Mouse (Mus musculus): Measurements from ENCODE around the gene Stpg3. TPM values are rescaled to one million over a fixed set of nuclear protein-coding genes. Genes with fewer than 3 reads are reported as not detected.

Gene Stpg3
- 1 to 10 TPM in 1 of 2 experiments, under 1 TPM in 1; 0.29 to 1.4 TPM for polyA plus RNA-seq (2017; shearing (Covaris generic))

GRCm38 (mm10) chr2:25214444-25214843 lies at the start of gene Stpg3:
Gene Stpg3 (minus strand): TSS chr2:25214637.

GRCm38 (mm10) chr2:25262291-25262767 lies 47.9 kb upstream of the Stpg3 start, which contains the start of gene Tprn:
Gene Tprn (plus strand): TSS chr2:25262618.

GRCm38 (mm10) chr2:25255284-25255779 lies 40.9 kb upstream of the Stpg3 start, which contains the start of gene Tmem203:
Gene Tmem203 (plus strand): TSS chr2:25255439.

GRCm38 (mm10) chr2:25246183-25247072 lies 32.0 kb upstream of the Stpg3 start, which contains the start of gene AL732309.1:
Gene AL732309.1 (minus strand): TSS chr2:25246863.

GRCm38 (mm10) chr2:25242101-25242506 lies 27.7 kb upstream of the Stpg3 start, which contains the start of the genes Rnf208 and Cysrt1:
Gene Rnf208 (plus strand): TSS chr2:25242255.
Gene Cysrt1 (minus strand): TSS chr2:25242452.

GRCm38 (mm10) chr2:25236614-25237013 lies 22.2 kb upstream of the Stpg3 start, which contains the start of gene Rnf224:
Gene Rnf224 (minus strand): TSS chr2:25236787.

GRCm38 (mm10) chr2:25234050-25234449 lies 19.6 kb upstream of the Stpg3 start, which contains the start of gene Slc34a3:
Gene Slc34a3 (minus strand): TSS chr2:25234364.

GRCm38 (mm10) chr2:25224492-25224765 lies 10.0 kb upstream of the Stpg3 start, which contains the start of gene Tubb4b:
Gene Tubb4b (minus strand): TSS chr2:25224702.

GRCm38 (mm10) chr2:25218445-25218844 lies 4.0 kb upstream of the Stpg3 start, which contains the start of gene Fam166a:
Gene Fam166a (plus strand): TSS chr2:25218745.

GRCm38 (mm10) chr2:25211121-25211670 lies 3.2 kb downstream of the Stpg3 start, which contains the start of gene Nelfb:
Gene Nelfb (minus strand): TSS chr2:25211489.

GRCm38 (mm10) chr2:25196172-25196954 lies 18.1 kb downstream of the Stpg3 start, which contains the start of gene Tor4a:
Gene Tor4a (minus strand): TSS chr2:25196886.

GRCm38 (mm10) chr2:25180478-25180903 lies 33.9 kb downstream of the Stpg3 start, which contains the start of gene Nrarp:
Gene Nrarp (plus strand): TSS chr2:25180758.

Other genes with a start within 250 kb of the Stpg3 start
- gene Mrpl41, start 239.5 kb downstream of the Stpg3 start, polyA plus RNA-seq (2017; shearing (Covaris generic)): 10 to 100 TPM; 82.9 to 86.7 TPM
- 10 to 100 TPM; 80.2 to 86.3 TPM for gene Pnpla7, start 238.6 kb downstream of the Stpg3 start, polyA plus RNA-seq (2017; shearing (Covaris generic))
- gene Nsmf, start 160.3 kb downstream of the Stpg3 start, polyA plus RNA-seq (2017; shearing (Covaris generic)): 10 to 100 TPM; 35.8 to 65.7 TPM
- gene Entpd8, start 134.3 kb downstream of the Stpg3 start, polyA plus RNA-seq (2017; shearing (Covaris generic)): 1 to 10 TPM; 1.1 to 2.4 TPM
- gene Noxa1, start 119.5 kb downstream of the Stpg3 start, polyA plus RNA-seq (2017; shearing (Covaris generic)): 10 to 100 TPM in 1 of 2 experiments, 1 to 10 TPM in 1; 3.2 to 10.1 TPM
- 1 to 10 TPM; 4.9 to 8.7 TPM for gene Nrarp, start 33.9 kb downstream of the Stpg3 start, polyA plus RNA-seq (2017; shearing (Covaris generic))
- gene Tor4a, start 17.8 kb downstream of the Stpg3 start, polyA plus RNA-seq (2017; shearing (Covaris generic)): 100 to 1,000 TPM; 105 to 119 TPM
- gene Nelfb, start 3.1 kb downstream of the Stpg3 start, polyA plus RNA-seq (2017; shearing (Covaris generic)): 100 to 1,000 TPM; 141 to 186 TPM
- gene Fam166a, start 4.1 kb upstream of the Stpg3 start, polyA plus RNA-seq (2017; shearing (Covaris generic)): under 1 TPM; 0.27 to 0.54 TPM
- 100 to 1,000 TPM; 172 to 185 TPM for gene Tubb4b, start 10.1 kb upstream of the Stpg3 start, polyA plus RNA-seq (2017; shearing (Covaris generic))
- gene Slc34a3, start 19.7 kb upstream of the Stpg3 start, polyA plus RNA-seq (2017; shearing (Covaris generic)): not detected
- not detected for gene Rnf224, start 22.1 kb upstream of the Stpg3 start, polyA plus RNA-seq (2017; shearing (Covaris generic))
- 1 to 10 TPM; 1.2 to 2.0 TPM for gene Rnf208, start 27.6 kb upstream of the Stpg3 start, polyA plus RNA-seq (2017; shearing (Covaris generic))
- not detected for gene Cysrt1, start 27.8 kb upstream of the Stpg3 start, polyA plus RNA-seq (2017; shearing (Covaris generic))
- gene AL732309.1, start 32.2 kb upstream of the Stpg3 start, polyA plus RNA-seq (2017; shearing (Covaris generic)): 10 to 100 TPM in 1 of 2 experiments, 1 to 10 TPM in 1; 6.2 to 11.9 TPM
- gene Tmem203, start 40.8 kb upstream of the Stpg3 start, polyA plus RNA-seq (2017; shearing (Covaris generic)): 10 to 100 TPM; 20.6 to 22.0 TPM
- 10 to 100 TPM; 17.1 to 22.4 TPM for gene Tprn, start 48.0 kb upstream of the Stpg3 start, polyA plus RNA-seq (2017; shearing (Covaris generic))
- 100 to 1,000 TPM; 117 to 137 TPM for gene Ssna1, start 57.8 kb upstream of the Stpg3 start, polyA plus RNA-seq (2017; shearing (Covaris generic))
- gene Anapc2, start 57.8 kb upstream of the Stpg3 start, polyA plus RNA-seq (2017; shearing (Covaris generic)): 100 to 1,000 TPM in 1 of 2 experiments, 10 to 100 TPM in 1; 94.3 to 117 TPM
- not detected for gene Tmem210, start 73.5 kb upstream of the Stpg3 start, polyA plus RNA-seq (2017; shearing (Covaris generic))
- 1 to 10 TPM in 1 of 2 experiments, not detected in 1; 4.0 TPM for gene Lrrc26, start 75.3 kb upstream of the Stpg3 start, polyA plus RNA-seq (2017; shearing (Covaris generic))
- gene Grin1, start 104.5 kb upstream of the Stpg3 start, polyA plus RNA-seq (2017; shearing (Covaris generic)): under 1 TPM; 0.41 to 0.78 TPM
- gene Man1b1, start 117.7 kb upstream of the Stpg3 start, polyA plus RNA-seq (2017; shearing (Covaris generic)): 10 to 100 TPM; 21.9 to 32.4 TPM
- 10 to 100 TPM; 21.7 to 25.4 TPM for gene Dpp7, start 141.7 kb upstream of the Stpg3 start, polyA plus RNA-seq (2017; shearing (Covaris generic))
- 10 to 100 TPM; 30.5 to 53.8 TPM for gene Uap1l1, start 151.0 kb upstream of the Stpg3 start, polyA plus RNA-seq (2017; shearing (Covaris generic))
- gene Sapcd2, start 157.7 kb upstream of the Stpg3 start, polyA plus RNA-seq (2017; shearing (Covaris generic)): under 1 TPM in 1 of 2 experiments, not detected in 1; 0.40 TPM
- gene Entpd2, start 181.2 kb upstream of the Stpg3 start, polyA plus RNA-seq (2017; shearing (Covaris generic)): under 1 TPM in 1 of 2 experiments, not detected in 1; 0.40 TPM
- gene Npdc1, start 184.7 kb upstream of the Stpg3 start, polyA plus RNA-seq (2017; shearing (Covaris generic)): 1 to 10 TPM; 4.3 to 6.2 TPM
- 10 to 100 TPM in 1 of 2 experiments, 1 to 10 TPM in 1; 8.5 to 21.4 TPM for gene Fut7, start 208.6 kb upstream of the Stpg3 start, polyA plus RNA-seq (2017; shearing (Covaris generic))
- 10 to 100 TPM; 62.8 to 67.6 TPM for gene Abca2, start 214.1 kb upstream of the Stpg3 start, polyA plus RNA-seq (2017; shearing (Covaris generic))
- gene Clic3, start 242.2 kb upstream of the Stpg3 start, polyA plus RNA-seq (2017; shearing (Covaris generic)): 1 to 10 TPM; 3.4 to 4.3 TPM
- gene Paxx, start 246.5 kb upstream of the Stpg3 start, polyA plus RNA-seq (2017; shearing (Covaris generic)): 100 to 1,000 TPM in 1 of 2 experiments, 10 to 100 TPM in 1; 95.5 to 104 TPM